Mouse (Mus musculus): ENCODE measurements around the gene Gm10322. TPM values are rescaled to one million over a fixed set of nuclear protein-coding genes. Genes with fewer than 3 reads are reported as not detected.
A peak's percentile ranks its signal among the peaks of the same experiment; 100 is the strongest.

Gene Gm10322
- polyA plus RNA-seq, 1 experiment from 2014 or later: not detected

- H3K9me3 ChIP-seq (ENCODE audit: low read length): no peaks in the 10 kb centered on the region
- H3K27me3 ChIP-seq (ENCODE audit: insufficient read depth, low read length): no peaks in the 10 kb centered on the region
- peaks cover 5% of the 10 kb centered on the region for H3K4me1 ChIP-seq (ENCODE audit: insufficient read depth)
- H3K4me2 ChIP-seq (ENCODE audit: low read depth, low read length): no peak overlapping the region
- TF ChIP-seq CTCF (IDR thresholded peaks at IDR 0.05; ENCODE audit: low read depth) (no peak), EP300 (IDR thresholded peaks at IDR 0.05; ENCODE audit: low read depth) (no peak)
- H3K9ac ChIP-seq (replicated peaks): no peak overlapping the region
- 29% methylated on average over 10 of the region's 10 CpGs for WGBS (ENCODE audit: insufficient replicate concordance)
- DNase-seq: no peak
- H3K4me3 ChIP-seq (ENCODE audit: low read depth, low read length): no peak overlapping the region
- no peak for ATAC-seq
- H3K27ac ChIP-seq (ENCODE audit: low read depth): no peak overlapping the region
- no peaks in the 10 kb centered on the region for H3K36me3 ChIP-seq (replicated peaks; ENCODE audit: insufficient read depth, low read length)
Observed at GRCm38 (mm10) chr10:59621355-59621754, 5.5 kb downstream of the Gm10322 start.

- 53% methylated on average over 5 of the region's 5 CpGs for WGBS (ENCODE audit: insufficient replicate concordance)
- no peak for ATAC-seq
- TF ChIP-seq EP300 (IDR thresholded peaks at IDR 0.05; ENCODE audit: low read depth) (no peak), CTCF (IDR thresholded peaks at IDR 0.05; ENCODE audit: low read depth) (no peak)
- no peak for DNase-seq
- Histone ChIP-seq H3K27ac (ENCODE audit: low read depth) (no peak overlapping the region), H3K36me3 (replicated peaks; ENCODE audit: insufficient read depth, low read length) (no peaks in the 10 kb centered on the region), H3K9me3 (ENCODE audit: low read length) (no peaks in the 10 kb centered on the region), H3K9ac (replicated peaks) (no peak overlapping the region), H3K27me3 (ENCODE audit: insufficient read depth, low read length) (no peaks in the 10 kb centered on the region), H3K4me3 (ENCODE audit: low read depth, low read length) (no peak overlapping the region), H3K4me1 (ENCODE audit: insufficient read depth) (no peaks in the 10 kb centered on the region), H3K4me2 (ENCODE audit: low read depth, low read length) (no peak overlapping the region)
Observed at GRCm38 (mm10) chr10:59623496-59623895, 7.6 kb downstream of the Gm10322 start.

GRCm38 (mm10) chr10:59628641-59629505 is 13.0 kb downstream of the Gm10322 start:
- Histone ChIP-seq H3K4me2 (ENCODE audit: low read depth, low read length) (no peak overlapping the region; the same call in 1 of the 2 replicates), H3K36me3 (replicated peaks; ENCODE audit: insufficient read depth, low read length) (no peaks in the 10 kb centered on the region), H3K4me3 (ENCODE audit: low read depth, low read length) (no peak overlapping the region), H3K9me3 (ENCODE audit: low read length) (no peaks in the 10 kb centered on the region), H3K27ac (ENCODE audit: low read depth) (no peak overlapping the region), H3K9ac (replicated peaks) (no peak overlapping the region), H3K27me3 (ENCODE audit: insufficient read depth, low read length) (no peaks in the 10 kb centered on the region), H3K4me1 (ENCODE audit: insufficient read depth) (no peaks in the 10 kb centered on the region)
- DNase-seq: no peak
- no peak for TF ChIP-seq CTCF (IDR thresholded peaks at IDR 0.05; ENCODE audit: low read depth)
- no peak for TF ChIP-seq EP300 (IDR thresholded peaks at IDR 0.05; ENCODE audit: low read depth)
- ATAC-seq: no peak; the same call in 1 of the 2 replicates
- 65% methylated on average over 17 of the region's 17 CpGs for WGBS (ENCODE audit: insufficient replicate concordance)

- Histone ChIP-seq H3K4me2 (ENCODE audit: low read depth, low read length) (no peak overlapping the region; the same call in 1 of the 2 replicates), H3K27me3 (ENCODE audit: insufficient read depth, low read length) (no peaks in the 10 kb centered on the region), H3K27ac (ENCODE audit: low read depth) (no peak overlapping the region), H3K4me1 (ENCODE audit: insufficient read depth) (no peaks in the 10 kb centered on the region), H3K4me3 (ENCODE audit: low read depth, low read length) (no peak overlapping the region), H3K9me3 (ENCODE audit: low read length) (no peaks in the 10 kb centered on the region), H3K9ac (replicated peaks) (no peak overlapping the region), H3K36me3 (replicated peaks; ENCODE audit: insufficient read depth, low read length) (no peaks in the 10 kb centered on the region)
- 74% methylated on average over 4 of the region's 4 CpGs for WGBS (ENCODE audit: insufficient replicate concordance)
- DNase-seq (no peak), ATAC-seq (no peak)
- TF ChIP-seq EP300 (IDR thresholded peaks at IDR 0.05; ENCODE audit: low read depth) (no peak), CTCF (IDR thresholded peaks at IDR 0.05; ENCODE audit: low read depth) (no peak)
Observed at GRCm38 (mm10) chr10:59629506-59629782, 13.6 kb downstream of the Gm10322 start.

GRCm38 (mm10) chr10:59636048-59636447 is 20.2 kb downstream of the Gm10322 start:
- no peaks in the 10 kb centered on the region for H3K27me3 ChIP-seq (ENCODE audit: insufficient read depth, low read length)
- no peaks in the 10 kb centered on the region for H3K36me3 ChIP-seq (replicated peaks; ENCODE audit: insufficient read depth, low read length)
- H3K4me3 ChIP-seq (ENCODE audit: low read depth, low read length): no peak overlapping the region
- no peaks in the 10 kb centered on the region for H3K9me3 ChIP-seq (ENCODE audit: low read length)
- no peaks in the 10 kb centered on the region for H3K4me1 ChIP-seq (ENCODE audit: insufficient read depth)
- H3K9ac ChIP-seq (replicated peaks): no peak overlapping the region
- ATAC-seq: no peak
- H3K4me2 ChIP-seq (ENCODE audit: low read depth, low read length): no peak overlapping the region
- H3K27ac ChIP-seq (ENCODE audit: low read depth): no peak overlapping the region
- no peak for TF ChIP-seq CTCF (IDR thresholded peaks at IDR 0.05; ENCODE audit: low read depth)
- no peak for TF ChIP-seq EP300 (IDR thresholded peaks at IDR 0.05; ENCODE audit: low read depth)
- WGBS (ENCODE audit: insufficient replicate concordance): 92% methylated on average over 2 of the region's 2 CpGs
- DNase-seq: no peak

- no peaks in the 10 kb centered on the region for H3K9me3 ChIP-seq (ENCODE audit: low read length)
- H3K36me3 ChIP-seq (replicated peaks; ENCODE audit: insufficient read depth, low read length): no peaks in the 10 kb centered on the region
- no peak for ATAC-seq
- no peaks in the 10 kb centered on the region for H3K4me1 ChIP-seq (ENCODE audit: insufficient read depth)
- H3K4me3 ChIP-seq (ENCODE audit: low read depth, low read length): peak overlapping the region; percentile 32
- peak overlapping the region; percentile 44 for H3K4me2 ChIP-seq (ENCODE audit: low read depth, low read length)
- no peak overlapping the region for H3K9ac ChIP-seq (replicated peaks)
- no peak for TF ChIP-seq EP300 (IDR thresholded peaks at IDR 0.05; ENCODE audit: low read depth)
- TF ChIP-seq CTCF (IDR thresholded peaks at IDR 0.05; ENCODE audit: low read depth): no peak
- no peak for DNase-seq
- WGBS (ENCODE audit: insufficient replicate concordance): 70% methylated on average over 16 of the region's 16 CpGs
- H3K27me3 ChIP-seq (ENCODE audit: insufficient read depth, low read length): no peaks in the 10 kb centered on the region
- H3K27ac ChIP-seq (ENCODE audit: low read depth): peak overlapping the region; percentile 34; the same call in 1 of the 2 replicates
Observed at GRCm38 (mm10) chr10:59636751-59637533, 21.1 kb downstream of the Gm10322 start.

Data from liver, postnatal 0 days (tissue).